Mouse (Mus musculus): ENCODE results near the gene Trp53bp2. TPM values are rescaled to one million over a fixed set of nuclear protein-coding genes. Genes with fewer than 3 reads are reported as not detected.

Trp53bp2 gene
- total and polyA plus RNA-seq, 3 experiments: 2.6 to 15.1 TPM; not detected in 1

DNA sequence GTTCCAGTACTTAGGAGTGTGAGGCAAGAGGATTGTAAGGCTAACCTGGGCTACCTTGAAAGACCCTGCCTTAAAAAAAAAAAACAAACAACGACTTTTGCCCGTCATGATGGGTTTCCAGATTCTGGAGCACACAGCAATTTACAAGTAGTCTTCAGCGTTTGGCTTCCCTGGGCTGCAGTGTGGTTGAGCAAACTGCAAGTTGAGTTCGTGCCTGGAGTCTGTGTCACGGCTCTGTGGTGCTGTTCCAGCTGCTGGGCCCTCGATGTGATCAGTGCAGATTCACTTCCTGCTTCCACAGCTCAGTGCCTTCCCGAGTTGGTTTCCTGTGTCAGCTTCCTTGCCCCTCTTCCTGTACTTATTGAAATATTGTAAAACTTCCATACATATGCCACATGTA lies 52.3 kb downstream of the Trp53bp2 start:
- Histone ChIP-seq H3K9ac (ENCODE audit: control insufficient read depth, low read depth, low read length, poor library complexity, severe bottlenecking) (no peak overlapping the region), H3K4me3 (ENCODE audit: control insufficient read depth in 1 of 2, insufficient read depth in 1 of 2, low read depth in 2 of 2, low read length in 2 of 2) (no peak overlapping the region), H3K4me1 (ENCODE audit: control insufficient read depth in 1 of 2, insufficient read depth in 2 of 2, low read length in 2 of 2) (peaks cover 0 to 3% of the 10 kb centered on the region in 2 experiments; a peak in 1 of 4 replicates), H3K27ac (ENCODE audit: control insufficient read depth, low read depth, low read length) (no peak overlapping the region), H3K79me2 (ENCODE audit: control insufficient read depth, insufficient read depth, low read length, poor library complexity) (no peaks in the 10 kb centered on the region), H3K9me3 (replicated peaks; ENCODE audit: insufficient read depth, low read length) (no peaks in the 10 kb centered on the region), H3K27me3 (ENCODE audit: control insufficient read depth in 1 of 2, insufficient read depth in 2 of 2, low read length in 2 of 2) (no peaks in the 10 kb centered on the region), H3K36me3 (ENCODE audit: control insufficient read depth in 1 of 2, insufficient read depth in 2 of 2, low read length in 2 of 2) (no peaks in the 10 kb centered on the region; a peak in 1 of 4 replicates)
- no peak for TF ChIP-seq MAX (IDR thresholded peaks at IDR 0.05; ENCODE audit: low read length)
- no peak for TF ChIP-seq CHD2 (IDR thresholded peaks at IDR 0.05; ENCODE audit: low read length)
- no peak for TF ChIP-seq RCOR1 (IDR thresholded peaks at IDR 0.05; ENCODE audit: low read depth, low read length)
- TF ChIP-seq GATA1 (IDR thresholded peaks at IDR 0.05; ENCODE audit: low read depth, low read length): no peak
- no peak for TF ChIP-seq MAZ (IDR thresholded peaks at IDR 0.05; ENCODE audit: low read depth, low read length)
- TF ChIP-seq ZNF384 (IDR thresholded peaks at IDR 0.05; ENCODE audit: low read depth, low read length): no peak
- no peak for TF ChIP-seq ELF1 (IDR thresholded peaks at IDR 0.05; ENCODE audit: low read depth, low read length)
- TF ChIP-seq POLR2AphosphoS2 (IDR thresholded peaks at IDR 0.05; ENCODE audit: low read length): no peak
- no peak for TF ChIP-seq CHD1 (IDR thresholded peaks at IDR 0.05; ENCODE audit: low read depth, low read length)
- TF ChIP-seq TBP (IDR thresholded peaks at IDR 0.05; ENCODE audit: low read depth, low read length): no peak
- DNase-seq (ENCODE audit: low read depth, low spot score): no peak

GRCm38 (mm10) chr1:182461813-182462212 lies 52.8 kb downstream of the Trp53bp2 start:
- no peak overlapping the region for H3K27ac ChIP-seq (ENCODE audit: control insufficient read depth, low read depth, low read length)
- H3K4me1 ChIP-seq (ENCODE audit: control insufficient read depth in 1 of 2, insufficient read depth in 2 of 2, low read length in 2 of 2): peaks cover 0 to 3% of the 10 kb centered on the region in 2 experiments; a peak in 1 of 4 replicates
- no peaks in the 10 kb centered on the region; a peak in 1 of 4 replicates for H3K36me3 ChIP-seq (ENCODE audit: control insufficient read depth in 1 of 2, insufficient read depth in 2 of 2, low read length in 2 of 2)

DNA sequence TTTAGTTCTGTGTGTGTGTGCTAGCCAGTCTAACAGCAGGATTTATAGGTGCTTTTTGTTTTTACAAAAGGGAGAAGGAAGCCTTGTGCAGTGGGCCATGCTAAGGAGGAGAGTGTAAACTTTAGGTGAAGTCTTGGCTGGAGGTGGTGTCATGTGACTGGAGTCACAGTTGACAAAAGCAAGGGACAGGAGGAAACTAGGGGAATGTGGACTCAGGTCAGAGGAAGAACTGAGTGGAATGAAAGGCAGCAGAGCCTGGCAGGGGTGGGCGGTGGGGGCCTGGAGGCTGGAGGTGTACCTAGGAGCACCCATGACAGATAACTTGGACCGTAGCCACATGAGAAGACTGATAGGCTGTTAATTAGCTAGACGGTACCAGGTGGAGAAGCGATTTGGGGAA lies 56.3 kb downstream of the Trp53bp2 start:
- H3K9me3 ChIP-seq (replicated peaks; ENCODE audit: insufficient read depth, low read length): no peaks in the 10 kb centered on the region
- TF ChIP-seq USF2 (IDR thresholded peaks at IDR 0.05; ENCODE audit: borderline replicate concordance in 1 of 2, insufficient read depth in 1 of 2, low read depth in 1 of 2, low read length in 2 of 2) (no peak), USF1 (IDR thresholded peaks at IDR 0.05; ENCODE audit: low read depth, low read length) (peak; percentile 54; the same call in 1 of the 2 replicates), CHD1 (IDR thresholded peaks at IDR 0.05; ENCODE audit: low read depth, low read length) (no peak), MAFK (IDR thresholded peaks at IDR 0.05; ENCODE audit: borderline replicate concordance, low read depth, low read length) (no peak)
- H3K27me3 ChIP-seq (ENCODE audit: control insufficient read depth in 1 of 2, insufficient read depth in 2 of 2, low read length in 2 of 2): no peaks in the 10 kb centered on the region
- no peak overlapping the region for H3K9ac ChIP-seq (ENCODE audit: control insufficient read depth, low read depth, low read length, poor library complexity, severe bottlenecking)
- no peak overlapping the region for H3K27ac ChIP-seq (ENCODE audit: control insufficient read depth, low read depth, low read length)
- H3K36me3 ChIP-seq (ENCODE audit: control insufficient read depth in 1 of 2, insufficient read depth in 2 of 2, low read length in 2 of 2): no peaks in the 10 kb centered on the region; a peak in 1 of 4 replicates
- H3K4me1 ChIP-seq (ENCODE audit: control insufficient read depth in 1 of 2, insufficient read depth in 2 of 2, low read length in 2 of 2): peaks cover 0 to 3% of the 10 kb centered on the region in 2 experiments; a peak in 1 of 4 replicates
- no peaks in the 10 kb centered on the region for H3K79me2 ChIP-seq (ENCODE audit: control insufficient read depth, insufficient read depth, low read length, poor library complexity)
- H3K4me3 ChIP-seq (ENCODE audit: control insufficient read depth in 1 of 2, insufficient read depth in 1 of 2, low read depth in 2 of 2, low read length in 2 of 2): no peak overlapping the region
- peak; percentile 13 for DNase-seq (ENCODE audit: low read depth, low spot score)

More at GRCm38 (mm10) chr1:182461813-182462212, 52.8 kb downstream of the Trp53bp2 start:
- H3K27me3 ChIP-seq (ENCODE audit: control insufficient read depth in 1 of 2, insufficient read depth in 2 of 2, low read length in 2 of 2): no peaks in the 10 kb centered on the region
- DNase-seq (ENCODE audit: low read depth, low spot score): no peak
- no peak overlapping the region for H3K4me3 ChIP-seq (ENCODE audit: control insufficient read depth in 1 of 2, insufficient read depth in 1 of 2, low read depth in 2 of 2, low read length in 2 of 2)
- H3K9ac ChIP-seq (ENCODE audit: control insufficient read depth, low read depth, low read length, poor library complexity, severe bottlenecking): no peak overlapping the region
- TF ChIP-seq MXI1 (IDR thresholded peaks at IDR 0.05; ENCODE audit: low read depth, low read length) (no peak), ZKSCAN1 (IDR thresholded peaks at IDR 0.05; ENCODE audit: low read depth, low read length) (no peak)
- no peaks in the 10 kb centered on the region for H3K79me2 ChIP-seq (ENCODE audit: control insufficient read depth, insufficient read depth, low read length, poor library complexity)
- H3K9me3 ChIP-seq (replicated peaks; ENCODE audit: insufficient read depth, low read length): no peaks in the 10 kb centered on the region
